Mouse (Mus musculus): Measurements from ENCODE around the gene A030005K14Rik. TPM values are rescaled to one million over a fixed set of nuclear protein-coding genes. Genes with fewer than 3 reads are reported as not detected.

The A030005K14Rik gene
- total RNA-seq, 2 experiments from 2014 or later, result not detected

GRCm38 (mm10) chr1:83036892-83037667, 22.1 kb downstream of the A030005K14Rik start:
- intact Hi-C loops (cut with DNase I), result no loop called here
- no peak for DNase-seq

GRCm38 (mm10) chr1:83034509-83034908, 24.7 kb downstream of the A030005K14Rik start:
- DNase-seq, result no peak
- intact Hi-C loops (cut with DNase I), result no loop called here

- DNase-seq, result no peak
- intact Hi-C loops (cut with DNase I), result no loop called here
Measured at GRCm38 (mm10) chr1:83032508-83032907, 26.7 kb downstream of the A030005K14Rik start.

- DNase-seq, result no peak
- intact Hi-C loops (cut with DNase I), result no loop called here
Measured at GRCm38 (mm10) chr1:83031950-83032349, 27.2 kb downstream of the A030005K14Rik start.

GRCm38 (mm10) chr1:83016556-83016955, 42.6 kb downstream of the A030005K14Rik start:
- no peak for DNase-seq
- intact Hi-C loops (cut with DNase I), result no loop called here

- intact Hi-C loops (cut with DNase I), result no loop called here
- DNase-seq, result no peak
Measured at GRCm38 (mm10) chr1:83015329-83015879, 43.8 kb downstream of the A030005K14Rik start.

- intact Hi-C loops (cut with DNase I), result no loop called here
Measured at GRCm38 (mm10) chr1:83014477-83014876, 44.7 kb downstream of the A030005K14Rik start.

More at GRCm38 (mm10) chr1:83014477-83014876, 44.7 kb downstream of the A030005K14Rik start:
- no peak for DNase-seq

Other genes starting within 250 kb of the A030005K14Rik start
- 100 to 1,000 TPM in 1 of 2 experiments, 10 to 100 TPM in 1; 96.1 to 106 TPM for gene Agfg1, start 219.9 kb downstream of the A030005K14Rik start, total RNA-seq (2021)
- under 1 TPM; 0.46 to 0.84 TPM for gene A030005L19Rik, start 146.1 kb downstream of the A030005K14Rik start, total RNA-seq (2021)
- not detected for gene A030014E15Rik, start 134.5 kb downstream of the A030005K14Rik start, total RNA-seq (2021)
- not detected for gene Gm6217, start 128.0 kb downstream of the A030005K14Rik start, total RNA-seq (2021)
- not detected for gene A030003K21Rik, start 116.0 kb downstream of the A030005K14Rik start, total RNA-seq (2021)
- not detected for gene Gm7544, start 103.4 kb downstream of the A030005K14Rik start, total RNA-seq (2021)
- not detected for gene Gm47955, start 99.1 kb downstream of the A030005K14Rik start, total RNA-seq (2021)
- not detected for gene Gm47959, start 58.8 kb downstream of the A030005K14Rik start, total RNA-seq (2021)
- under 1 TPM; 0.64 to 0.94 TPM for gene Slc19a3, start 20.9 kb downstream of the A030005K14Rik start, total RNA-seq (2021)
- not detected for gene Krtap28-10, start 16.9 kb downstream of the A030005K14Rik start, total RNA-seq (2021)
- gene Gm47969, start 14.4 kb downstream of the A030005K14Rik start, total RNA-seq (2021), result not detected
- not detected for gene Krtap28-13, start 1.6 kb upstream of the A030005K14Rik start, total RNA-seq (2021)
- gene Ccl20, start 57.4 kb upstream of the A030005K14Rik start, total RNA-seq (2021), result not detected
- under 1 TPM; 0.56 to 0.90 TPM for gene Daw1, start 100.4 kb upstream of the A030005K14Rik start, total RNA-seq (2021)

All from left cerebral cortex, postnatal 4 days (tissue).